Mouse (Mus musculus) layer of hippocampus, postnatal 10 days (tissue): ENCODE results near the gene Trdmt1. TPM values are rescaled to one million over a fixed set of nuclear protein-coding genes. Genes with fewer than 3 reads are reported as not detected.
"Not testable (repeated sequence)": the region's sequence is repeated elsewhere in the genome, so short reads cannot be mapped to it uniquely, and the experiment has no call there.

Experiments used
- DNase-seq, 2 experiments: peaks; one replicate each; pipeline ENCODE4 v3.0.0; 2021; ENCODE audit warnings: low spot score in 2 of 2
- long read RNA-seq: library from polyadenylated mRNA; stranded (forward); transcript quantifications from one replicate; pipeline ENCODE4 v2.0.0, GENCODE M21; 2023
- total RNA-seq, 2 experiments: library from RNA; stranded (reverse); gene quantifications; 2 replicates each; pipeline ENCODE4 v1.2.3; 2021

The Trdmt1 gene
- 1 to 10 TPM; 6.9 to 7.2 TPM for total RNA-seq
- long read RNA-seq: 0 reads

GRCm38 (mm10) chr2:13544193-13544824, at the start of gene Trdmt1:
Gene Trdmt1, minus strand, starts transcription at chr2:13544668.
- peak; percentile 79 to 82 for DNase-seq

- DNase-seq: no peak
Observed at GRCm38 (mm10) chr2:13593328-13593727, 48.9 kb upstream of the Trdmt1 start.

GRCm38 (mm10) chr2:13583746-13584145, 39.3 kb upstream of the Trdmt1 start:
- DNase-seq: not testable (repeated sequence)

- no peak for DNase-seq
Observed at GRCm38 (mm10) chr2:13582184-13582583, 37.7 kb upstream of the Trdmt1 start.

GRCm38 (mm10) chr2:13579991-13580390, 35.5 kb upstream of the Trdmt1 start:
- DNase-seq: no peak

GRCm38 (mm10) chr2:13579315-13579714, 34.8 kb upstream of the Trdmt1 start:
- no peak for DNase-seq

GRCm38 (mm10) chr2:13578473-13579152, 34.1 kb upstream of the Trdmt1 start:
- DNase-seq: no peak

GRCm38 (mm10) chr2:13577399-13577798, 32.9 kb upstream of the Trdmt1 start:
- DNase-seq: no peak

- DNase-seq: no peak
Observed at GRCm38 (mm10) chr2:13575926-13576325, 31.5 kb upstream of the Trdmt1 start.

GRCm38 (mm10) chr2:13575287-13575801, 30.9 kb upstream of the Trdmt1 start:
- DNase-seq: peak; percentile 77 to 82

GRCm38 (mm10) chr2:13574801-13575150, 30.3 kb upstream of the Trdmt1 start:
- no peak for DNase-seq

GRCm38 (mm10) chr2:13574066-13574800, 29.8 kb upstream of the Trdmt1 start:
- peak; percentile 63 to 68 for DNase-seq

GRCm38 (mm10) chr2:13573408-13574065, 29.1 kb upstream of the Trdmt1 start, which contains the start of gene Vim:
Gene Vim, plus strand, starts transcription at chr2:13573927.
- DNase-seq: peak; percentile 72 to 81

- no peak for DNase-seq
Observed at GRCm38 (mm10) chr2:13572647-13573407, 28.4 kb upstream of the Trdmt1 start.

- DNase-seq: no peak
Observed at GRCm38 (mm10) chr2:13572101-13572553, 27.7 kb upstream of the Trdmt1 start.

GRCm38 (mm10) chr2:13570122-13570521, 25.7 kb upstream of the Trdmt1 start:
- DNase-seq: no peak

- no peak for DNase-seq
Observed at GRCm38 (mm10) chr2:13560396-13560795, 15.9 kb upstream of the Trdmt1 start.

GRCm38 (mm10) chr2:13559729-13560128, 15.3 kb upstream of the Trdmt1 start:
- DNase-seq: no peak

- no peak for DNase-seq
Observed at GRCm38 (mm10) chr2:13559303-13559702, 14.8 kb upstream of the Trdmt1 start.

GRCm38 (mm10) chr2:13558607-13559262, 14.3 kb upstream of the Trdmt1 start:
- DNase-seq: no peak
